Mouse (Mus musculus) intestine, embryonic 14.5 days (tissue): ENCODE results near the gene Xirp1. TPM values are rescaled to one million over a fixed set of nuclear protein-coding genes. Genes with fewer than 3 reads are reported as not detected.

Experiments used
- ATAC-seq: fragments of 200-750 bp; cut with Nextera tagmentation; replicated peaks from 2 replicates; pipeline ENCODE4 v1.8.0; 2017; ENCODE audit warnings: low read depth, moderate number of reproducible peaks, moderate TSS enrichment, moderate library complexity; ENCODE audit not compliant: low FRiP score, low TSS enrichment
- DNase-seq: peaks from one replicate; pipeline ENCODE4 v3.0.0-alpha.2; 2018; ENCODE audit warnings: low spot score
- H3K27ac ChIP-seq: fragments of 300-500 bp; sonication (generic); 2 replicates; pipeline ENCODE4 v1.5.1; 2014; ENCODE audit warnings: low read depth, mild to moderate bottlenecking, control low read depth
- H3K27me3 ChIP-seq: fragments of 300-500 bp; sonication (generic); replicated peaks from 2 replicates; pipeline ENCODE4 v1.6.1; 2014; ENCODE audit warnings: low read length, control low read depth; ENCODE audit not compliant: control insufficient read depth, insufficient read depth
- H3K36me3 ChIP-seq: fragments of 300-500 bp; sonication (generic); 2 replicates; pipeline ENCODE4 v1.6.1; 2014; ENCODE audit warnings: low read length, control low read depth; ENCODE audit not compliant: control insufficient read depth, insufficient read depth
- H3K4me1 ChIP-seq: fragments of 300-500 bp; sonication (generic); replicated peaks from 2 replicates; pipeline ENCODE4 v1.6.1; 2014; ENCODE audit warnings: low read length, control low read depth, mixed read lengths; ENCODE audit not compliant: control insufficient read depth, insufficient read depth
- H3K4me2 ChIP-seq: fragments of 300-500 bp; sonication (generic); 2 replicates; pipeline ENCODE4 v1.6.1; 2014; ENCODE audit warnings: low read length
- H3K4me3 ChIP-seq: fragments of 300-500 bp; sonication (generic); 2 replicates; pipeline ENCODE4 v1.5.1; 2014; ENCODE audit warnings: low read depth, low read length, control low read depth, mixed read lengths
- H3K9ac ChIP-seq: fragments of 300-500 bp; sonication (generic); 2 replicates; pipeline ENCODE4 v1.6.1; 2014; ENCODE audit warnings: mild to moderate bottlenecking, low read length
- H3K9me3 ChIP-seq: fragments of 300-500 bp; sonication (generic); 2 replicates; pipeline ENCODE4 v1.6.1; 2016; ENCODE audit warnings: low read length, control low read depth; ENCODE audit not compliant: control insufficient read depth
- WGBS: fragments of 180-500 bp; shearing (Covaris S2); extraction: QIAGEN DNeasy Blood & Tissue Kit; methylation state at CpG from one replicate; pipeline ENCODE4 v1.1.7; 2014; 5-methylcytosine and 5-hydroxymethylcytosine counted together
- polyA plus RNA-seq: library from polyadenylated mRNA; unstranded; fragments of >200 nt; fragmentation: Nextera tagmentation; extraction: Ambion mirVana; gene quantifications from 2 replicates; pipeline ENCODE4 v1.2.1, GENCODE M21; 2014

The Xirp1 gene
- polyA plus RNA-seq, 1 experiment from 2014 or later = not detected

GRCm38 (mm10) chr9:119965186-119965585 is 58.2 kb downstream of the Xirp1 start:
- ATAC-seq (no peak), DNase-seq (no peak)
- Histone ChIP-seq H3K4me2 (no peak overlapping the region), H3K27ac (no peak overlapping the region), H3K9me3 (no peaks in the 10 kb centered on the region), H3K36me3 (no peaks in the 10 kb centered on the region), H3K9ac (no peak overlapping the region), H3K4me3 (no peak overlapping the region), H3K4me1 (0 out of 2 replicates have a peak, but pooled peaks cover 6% of the 10 kb centered on the region), H3K27me3 (no peaks in the 10 kb centered on the region)
- 70% methylated on average over 3 of the region's 3 CpGs for WGBS

GRCm38 (mm10) chr9:119964206-119964605 is 59.2 kb downstream of the Xirp1 start:
- H3K4me2 ChIP-seq = no peak overlapping the region
- ATAC-seq (no peak), DNase-seq (no peak)
- 67% methylated on average over 3 of the region's 3 CpGs for WGBS
- no peaks in the 10 kb centered on the region for H3K9me3 ChIP-seq
- H3K4me1 ChIP-seq = 0 out of 2 replicates have a peak, but pooled peaks cover 6% of the 10 kb centered on the region
- no peak overlapping the region for H3K27ac ChIP-seq
- no peak overlapping the region for H3K4me3 ChIP-seq
- no peaks in the 10 kb centered on the region for H3K27me3 ChIP-seq
- H3K36me3 ChIP-seq = no peaks in the 10 kb centered on the region
- no peak overlapping the region for H3K9ac ChIP-seq

Other genes starting within 250 kb of the Xirp1 start
- 0.04 and 0.05 TPM in 2 replicates for gene Scn11a, start 198.1 kb downstream of the Xirp1 start, polyA plus RNA-seq
- gene Wdr48, start 128.7 kb downstream of the Xirp1 start, polyA plus RNA-seq = 49.0 and 51.7 TPM in 2 replicates
- gene Gorasp1, start 86.0 kb downstream of the Xirp1 start, polyA plus RNA-seq = 24.2 and 32.1 TPM in 2 replicates
- gene Ttc21a, start 86.0 kb downstream of the Xirp1 start, polyA plus RNA-seq = 0.07 and 0.09 TPM in 2 replicates
- 1.4 and 1.8 TPM in 2 replicates for gene Csrnp1, start 38.9 kb downstream of the Xirp1 start, polyA plus RNA-seq
- gene Cx3cr1, start 46.3 kb upstream of the Xirp1 start, polyA plus RNA-seq = 7.6 and 10.2 TPM in 2 replicates
- gene Ccr8, start 68.5 kb upstream of the Xirp1 start, polyA plus RNA-seq = 0.26 and 0.41 TPM in 2 replicates
- gene Slc25a38, start 86.8 kb upstream of the Xirp1 start, polyA plus RNA-seq = 25.8 and 28.1 TPM in 2 replicates
- gene Rpsa, start 104.1 kb upstream of the Xirp1 start, polyA plus RNA-seq = 2,190 and 2,220 TPM in 2 replicates
- not detected in 2 replicates for gene Mobp, start 126.1 kb upstream of the Xirp1 start, polyA plus RNA-seq